Mouse (Mus musculus): ENCODE results near the gene Mbnl1.
A peak's percentile ranks its signal among the peaks of the same experiment; 100 is the strongest.

Mbnl1 gene

GRCm38 (mm10) chr3:60570491-60571022 is 97.9 kb downstream of the Mbnl1 start:
- DNase-seq = peak; percentile 66

- DNase-seq = no peak
Measured at GRCm38 (mm10) chr3:60571493-60571892, 98.9 kb downstream of the Mbnl1 start.

- no peak for DNase-seq
Measured at GRCm38 (mm10) chr3:60574199-60574598, 101.6 kb downstream of the Mbnl1 start.

GRCm38 (mm10) chr3:60574849-60575524 is 102.4 kb downstream of the Mbnl1 start:
- DNase-seq = no peak

- no peak for DNase-seq
Measured at GRCm38 (mm10) chr3:60575945-60576344, 103.3 kb downstream of the Mbnl1 start.

- no peak for DNase-seq
Measured at GRCm38 (mm10) chr3:60576366-60577046, 103.9 kb downstream of the Mbnl1 start.

GRCm38 (mm10) chr3:60579880-60580279 is 107.2 kb downstream of the Mbnl1 start:
- DNase-seq = no peak

- no peak for DNase-seq
Measured at GRCm38 (mm10) chr3:60580699-60581098, 108.1 kb downstream of the Mbnl1 start.

GRCm38 (mm10) chr3:60582154-60582553 is 109.5 kb downstream of the Mbnl1 start:
- no peak for DNase-seq

- no peak for DNase-seq
Measured at GRCm38 (mm10) chr3:60582620-60583019, 110.0 kb downstream of the Mbnl1 start.

- DNase-seq = no peak
Measured at GRCm38 (mm10) chr3:60584704-60585103, 112.1 kb downstream of the Mbnl1 start.

- no peak for DNase-seq
Measured at GRCm38 (mm10) chr3:60586046-60586445, 113.4 kb downstream of the Mbnl1 start.

- DNase-seq = no peak
Measured at GRCm38 (mm10) chr3:60587149-60587548, 114.5 kb downstream of the Mbnl1 start.

- DNase-seq = no peak
Measured at GRCm38 (mm10) chr3:60589361-60589760, 116.7 kb downstream of the Mbnl1 start.

GRCm38 (mm10) chr3:60595606-60596005 is 123.0 kb downstream of the Mbnl1 start:
- no peak for DNase-seq

- no peak for DNase-seq
Measured at GRCm38 (mm10) chr3:60596985-60597384, 124.4 kb downstream of the Mbnl1 start.

- DNase-seq = peak; percentile 88
Measured at GRCm38 (mm10) chr3:60601686-60602085, 129.1 kb downstream of the Mbnl1 start.

- DNase-seq = no peak
Measured at GRCm38 (mm10) chr3:60602923-60603549, 130.4 kb downstream of the Mbnl1 start.

- DNase-seq = no peak
Measured at GRCm38 (mm10) chr3:60603637-60604036, 131.0 kb downstream of the Mbnl1 start.

- DNase-seq = no peak
Measured at GRCm38 (mm10) chr3:60604205-60604604, 131.6 kb downstream of the Mbnl1 start.

GRCm38 (mm10) chr3:60608952-60609403 is 136.3 kb downstream of the Mbnl1 start:
- peak; percentile 41 for DNase-seq

- DNase-seq = peak; percentile 75
Measured at GRCm38 (mm10) chr3:60611839-60612238, 139.2 kb downstream of the Mbnl1 start.

- DNase-seq = no peak
Measured at GRCm38 (mm10) chr3:60613121-60613520, 140.5 kb downstream of the Mbnl1 start.

GRCm38 (mm10) chr3:60614516-60614915 is 141.9 kb downstream of the Mbnl1 start:
- no peak for DNase-seq

All from lung, postnatal 14 days (tissue).